Mouse (Mus musculus): ENCODE measurements around the gene Trp53.

- TF ChIP-seq POLR2A (IDR thresholded peaks at IDR 0.05; ENCODE audit: insufficient read depth, low read length) (no peak), CTCF (IDR thresholded peaks at IDR 0.05; ENCODE audit: low read depth, low read length) (no peak)
Observed at GRCm38 (mm10) chr11:69581814-69582213, 1.7 kb downstream of the Trp53 start.
